Mouse (Mus musculus) brain, adult 2 months (tissue): ENCODE results near the gene Hbp1.

Experiments
- DNase-seq: peaks from one replicate; pipeline ENCODE4 v3.0.0; 2011; ENCODE audit warnings: low read depth, low spot score

Gene Hbp1

DNA sequence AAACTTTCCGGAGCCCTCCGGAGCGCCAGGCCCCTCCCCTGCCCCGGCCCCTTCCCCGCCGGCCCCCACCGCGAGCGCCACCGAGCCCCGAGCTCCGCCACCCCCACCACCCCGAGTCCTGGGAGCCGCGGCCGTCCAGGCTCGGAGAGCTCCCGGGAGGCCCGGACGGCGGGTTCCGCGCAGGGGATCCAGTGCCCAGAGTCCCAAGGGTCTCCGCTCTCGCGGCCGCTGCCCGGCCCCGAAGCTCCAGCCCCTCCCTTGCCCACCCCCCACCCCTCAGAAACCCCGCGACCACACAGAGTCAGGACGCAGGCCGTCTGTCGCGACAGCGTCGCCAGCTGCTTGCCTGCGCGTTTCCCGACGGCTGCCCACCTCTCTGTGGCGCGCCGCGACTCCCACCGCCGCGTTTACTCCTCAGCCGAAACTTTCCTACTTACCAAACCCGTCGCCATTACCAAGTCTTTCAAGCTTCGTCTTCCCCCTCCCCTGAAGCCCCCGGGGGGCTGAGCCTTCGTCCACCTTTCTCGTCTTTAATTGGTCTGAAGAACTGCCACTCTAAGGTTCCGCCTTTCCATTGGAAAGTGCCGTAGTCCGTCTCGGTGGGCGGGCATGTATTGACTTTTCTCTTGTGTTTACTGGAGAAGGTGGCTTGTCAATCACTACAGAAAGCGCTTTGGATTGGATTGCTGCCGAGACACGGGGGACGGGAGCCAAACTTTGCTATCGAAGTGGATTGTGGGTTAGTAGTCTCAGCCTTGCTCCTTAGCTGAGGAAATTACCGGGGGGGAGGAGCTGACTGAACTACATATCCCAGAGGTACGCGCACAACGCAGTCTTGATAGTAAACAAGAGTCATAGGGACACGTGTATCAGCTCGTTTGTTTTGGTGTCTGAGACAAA, at the start of gene Hbp1:
Hbp1 (minus strand) TSS at position 777 of the 900 bp plus-strand sequence.
- DNase-seq = peak; percentile 100

DNA sequence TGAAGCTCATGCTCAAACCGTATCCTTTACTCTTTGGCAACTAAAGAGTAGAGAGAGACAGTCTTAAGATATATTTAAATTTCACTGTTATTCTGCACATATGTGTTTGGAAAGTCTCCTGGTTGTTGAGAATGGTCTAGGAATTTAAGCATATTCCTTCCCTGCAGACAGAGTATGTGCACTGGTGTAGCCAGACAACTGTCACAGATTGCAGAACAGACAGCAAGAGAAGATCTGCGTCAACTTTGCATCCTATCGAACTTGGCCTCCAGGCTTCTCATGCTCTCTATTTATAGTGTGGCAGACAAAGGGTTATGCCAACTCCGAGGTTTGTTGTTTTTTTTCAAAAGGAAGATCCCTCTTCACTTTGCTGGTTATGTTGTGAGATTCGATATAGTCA, 48.4 kb upstream of the Hbp1 start:
- peak; percentile 39 for DNase-seq

DNA sequence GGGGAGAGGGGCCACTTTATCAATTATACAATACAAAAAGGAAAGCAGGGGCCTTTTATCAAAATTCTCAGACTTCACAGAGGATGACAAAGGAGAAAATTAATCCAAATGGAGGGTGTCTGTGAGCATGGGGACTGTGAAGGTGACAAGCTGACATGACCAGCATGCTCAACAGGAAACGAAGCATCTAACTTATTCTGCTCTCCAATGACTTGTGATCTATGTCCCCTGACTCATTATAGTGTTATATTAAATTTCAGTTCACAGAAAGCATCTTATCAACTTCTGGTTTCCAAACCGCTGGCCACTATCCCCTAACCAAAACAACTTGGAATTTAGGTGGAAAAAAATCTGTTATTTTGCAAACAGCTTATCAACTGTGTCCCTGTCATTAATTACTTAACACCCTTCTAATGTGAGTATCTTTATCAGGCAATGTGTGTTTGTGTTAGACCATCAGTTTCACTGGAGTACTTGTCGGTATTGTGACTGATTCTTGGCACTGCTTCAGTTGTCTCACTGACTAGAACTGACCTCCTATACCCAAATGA, 47.1 kb upstream of the Hbp1 start:
- no peak for DNase-seq

DNA sequence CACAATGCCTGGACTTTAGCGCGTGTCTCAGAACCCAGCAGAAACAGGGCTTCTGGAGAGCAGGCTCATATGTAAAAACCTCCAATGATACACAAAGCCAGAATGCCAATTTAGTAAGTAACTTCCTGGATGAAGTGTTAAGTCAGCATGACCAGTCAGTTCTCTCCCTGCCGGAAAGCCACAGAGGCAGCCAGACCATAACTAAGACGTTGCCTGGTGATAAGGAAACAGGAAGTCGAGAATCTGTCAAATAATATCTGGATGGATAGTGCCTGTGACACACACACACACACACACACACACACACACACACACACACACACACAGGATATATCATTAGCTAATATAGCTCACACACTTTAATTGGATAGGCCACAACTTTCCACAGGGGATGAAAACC, 46.5 kb upstream of the Hbp1 start:
- DNase-seq = no peak

DNA sequence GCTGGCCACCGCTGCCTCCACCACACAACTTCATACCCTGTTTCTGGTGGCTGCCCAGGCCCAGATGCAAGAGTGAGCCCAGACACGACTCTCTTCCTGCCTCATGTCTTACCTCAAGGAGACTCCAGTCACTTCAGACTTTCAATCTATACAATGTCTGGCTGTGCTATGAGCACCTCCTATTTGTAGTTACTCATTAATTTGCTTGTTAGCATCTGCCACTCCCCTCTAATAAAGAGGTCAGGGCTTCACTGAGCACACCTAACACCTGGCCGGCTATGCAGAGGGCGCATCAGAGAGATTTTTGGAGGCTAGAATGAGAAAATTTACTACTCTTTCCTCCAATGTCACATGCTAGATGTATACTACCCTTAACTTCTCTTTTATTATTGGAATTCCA, 40.2 kb upstream of the Hbp1 start:
- DNase-seq = no peak

DNA sequence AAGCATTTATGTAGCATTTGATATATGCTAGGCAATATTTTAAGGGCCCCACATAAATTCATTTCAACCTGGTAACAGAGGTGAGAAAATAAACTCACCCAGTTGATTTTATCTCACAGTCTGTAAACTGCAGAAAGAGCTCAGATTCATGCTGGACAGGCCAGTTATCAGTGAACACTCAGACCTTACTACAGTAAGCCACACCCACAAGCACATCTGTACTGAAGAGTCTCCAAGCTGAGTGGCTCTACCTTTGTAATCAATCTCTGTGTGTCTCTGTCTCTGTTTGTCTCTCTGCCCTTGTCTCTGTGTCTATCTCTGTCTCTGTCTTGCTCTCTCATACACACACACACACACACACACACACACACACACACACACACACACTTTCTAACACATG, 39.4 kb upstream of the Hbp1 start:
- DNase-seq = no peak

DNA sequence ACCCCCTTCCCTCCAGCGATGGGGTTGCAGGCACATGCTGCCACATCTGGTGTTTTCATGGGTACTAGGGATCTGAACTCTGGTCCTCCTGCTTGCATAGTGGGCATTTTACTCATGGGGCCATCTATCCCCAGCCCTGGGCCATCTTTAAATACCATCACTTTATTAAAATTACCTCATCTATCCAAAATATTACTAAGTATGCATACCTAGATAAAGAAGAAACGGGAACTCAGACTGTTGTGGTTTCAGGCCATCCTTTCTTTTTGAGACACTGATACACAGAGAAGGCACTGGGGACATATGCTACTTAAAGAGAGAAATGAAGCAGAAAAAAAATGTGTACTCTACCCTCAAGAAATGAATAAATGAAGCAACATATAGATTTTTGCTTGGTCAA, 36.1 kb upstream of the Hbp1 start:
- no peak for DNase-seq

DNA sequence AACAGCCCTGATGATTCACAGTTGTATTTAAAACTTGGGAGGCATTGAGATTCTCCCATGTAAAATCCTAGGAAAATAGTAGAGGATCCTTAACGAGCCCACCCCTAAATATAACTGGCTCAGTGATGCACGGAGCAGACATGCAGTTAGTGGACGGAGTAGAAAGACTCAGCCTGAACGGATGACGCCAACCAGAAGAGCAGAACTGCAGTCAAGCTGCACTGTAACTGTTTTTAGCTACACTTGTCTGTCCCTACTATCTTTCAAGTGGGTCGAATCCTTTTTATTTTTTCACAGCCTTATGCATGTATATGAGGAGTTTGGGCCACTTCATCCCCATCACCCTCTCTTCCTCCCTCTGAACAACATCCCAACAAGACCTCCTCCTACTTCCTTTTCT, 35.4 kb upstream of the Hbp1 start:
- DNase-seq = no peak

DNA sequence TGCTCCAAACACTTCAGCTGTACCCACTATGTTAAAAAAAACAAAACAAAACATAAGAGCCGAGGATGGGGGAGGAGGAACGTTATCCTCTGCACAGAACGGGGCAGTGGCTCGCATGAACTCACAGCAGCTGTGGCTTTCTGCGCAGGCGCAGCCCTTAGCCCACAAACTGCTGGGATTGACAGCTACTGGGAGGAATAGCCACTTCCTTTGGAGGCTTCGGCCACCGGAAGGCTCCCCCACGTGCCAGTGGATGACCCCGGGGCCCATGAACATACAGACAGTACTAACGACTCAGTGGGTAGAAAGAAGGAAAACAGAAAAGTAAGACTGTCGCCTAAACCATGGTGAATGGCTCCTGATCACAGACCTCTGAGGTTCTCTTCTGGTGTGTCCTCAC, 34.3 kb upstream of the Hbp1 start:
- no peak for DNase-seq

DNA sequence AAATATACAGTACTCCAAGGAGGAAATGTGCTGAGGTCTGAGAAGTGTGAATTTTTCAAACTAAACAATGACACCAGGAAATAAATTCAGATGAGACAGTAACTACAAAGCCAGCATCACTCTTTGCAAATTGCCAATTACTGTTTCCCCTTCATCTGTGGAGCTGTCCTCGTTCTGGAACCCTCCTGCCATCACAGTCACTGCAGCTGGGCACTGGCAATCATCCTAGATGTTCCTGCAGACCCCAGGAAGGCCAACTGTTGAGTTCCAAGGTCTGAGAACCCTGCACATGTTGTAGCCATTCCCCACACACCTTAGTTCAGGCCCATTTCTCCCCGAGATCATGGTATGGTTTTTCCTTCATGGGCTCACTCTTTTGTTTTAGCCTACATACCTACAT, 33.9 kb upstream of the Hbp1 start:
- no peak for DNase-seq

DNA sequence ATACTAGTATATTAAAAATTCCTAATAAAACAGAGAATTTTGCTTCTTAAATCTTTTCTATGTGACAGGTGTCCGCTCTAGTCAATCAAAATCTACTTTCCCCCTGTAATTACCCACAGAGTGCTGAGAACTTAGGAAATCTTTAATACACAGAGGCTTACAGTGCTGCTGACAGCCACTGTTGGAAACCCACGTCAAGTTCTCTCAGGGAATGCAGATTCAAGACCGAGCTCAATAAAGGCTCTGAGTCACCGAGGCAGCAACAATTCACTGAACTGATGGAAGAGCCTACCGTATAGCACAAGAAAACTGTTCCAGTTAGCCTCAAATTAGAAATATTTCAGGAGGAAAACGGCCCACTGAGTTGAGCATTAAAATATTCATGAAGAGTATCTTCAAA, 33.4 kb upstream of the Hbp1 start:
- DNase-seq = peak; percentile 83

DNA sequence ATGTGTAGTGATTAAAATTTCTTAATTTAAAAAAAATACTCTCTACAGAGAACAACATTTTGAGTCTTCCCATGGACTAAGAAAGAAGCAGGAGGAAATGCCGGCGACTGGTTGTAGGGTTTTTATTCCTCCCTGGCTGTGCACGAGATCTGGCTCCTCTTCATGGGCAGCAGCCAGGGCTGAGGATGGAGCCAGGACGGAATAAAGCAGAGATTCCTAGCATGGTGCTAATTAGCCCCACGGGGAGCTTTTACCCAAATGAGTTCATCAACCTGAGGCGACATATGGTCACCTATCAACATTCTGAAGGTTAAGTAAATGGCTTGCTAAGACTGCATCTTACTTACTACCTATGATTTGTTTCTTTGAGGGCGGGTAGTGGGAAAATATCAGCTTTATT, 32.9 kb upstream of the Hbp1 start:
- peak; percentile 79 for DNase-seq

DNA sequence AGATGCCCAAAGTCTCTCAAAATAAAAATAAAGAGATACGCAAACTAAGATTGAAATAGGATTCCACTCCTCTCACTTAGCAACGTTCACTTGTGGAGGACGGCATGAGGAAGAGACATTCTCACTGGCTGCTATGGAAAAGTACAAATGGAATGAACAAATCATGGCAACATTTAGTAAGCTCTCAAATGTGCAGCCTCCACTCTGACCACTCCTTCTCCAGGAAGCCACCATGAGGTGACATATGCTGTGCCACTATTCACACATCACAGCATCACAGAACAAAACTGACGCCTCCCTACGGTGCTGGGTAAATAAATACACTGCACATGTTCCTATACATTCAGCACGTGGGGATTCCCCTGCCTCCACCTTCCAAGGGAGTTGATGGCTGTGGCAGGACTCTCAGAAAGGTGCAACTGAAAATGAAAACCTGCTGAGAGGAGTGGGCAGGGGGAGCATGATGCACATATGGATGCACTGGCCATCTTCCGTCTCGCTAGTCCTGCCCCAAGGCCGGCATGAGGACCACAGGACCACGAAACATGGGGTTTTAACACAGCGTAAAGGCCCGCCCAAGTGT, 27.4 kb upstream of the Hbp1 start:
- no peak for DNase-seq

DNA sequence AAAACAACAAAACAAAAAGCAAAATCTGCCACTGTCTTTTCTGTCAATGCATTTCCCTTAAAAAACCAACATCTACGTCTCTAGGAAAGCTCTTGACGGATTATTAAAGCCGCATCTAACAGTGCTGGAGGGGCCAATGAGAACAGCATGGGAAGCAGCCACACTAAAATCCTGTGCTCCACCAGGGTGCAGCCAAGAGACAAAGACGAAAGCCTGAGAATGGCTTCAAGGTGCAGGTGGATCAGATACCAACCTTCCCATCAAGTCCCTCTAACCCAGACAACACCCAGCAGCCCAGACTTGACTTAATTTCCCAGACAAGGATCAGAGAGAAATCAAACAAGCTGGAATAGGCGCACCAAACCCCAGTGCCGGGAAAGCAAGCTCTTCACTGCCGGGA, 26.2 kb upstream of the Hbp1 start:
- DNase-seq = peak; percentile 63

DNA sequence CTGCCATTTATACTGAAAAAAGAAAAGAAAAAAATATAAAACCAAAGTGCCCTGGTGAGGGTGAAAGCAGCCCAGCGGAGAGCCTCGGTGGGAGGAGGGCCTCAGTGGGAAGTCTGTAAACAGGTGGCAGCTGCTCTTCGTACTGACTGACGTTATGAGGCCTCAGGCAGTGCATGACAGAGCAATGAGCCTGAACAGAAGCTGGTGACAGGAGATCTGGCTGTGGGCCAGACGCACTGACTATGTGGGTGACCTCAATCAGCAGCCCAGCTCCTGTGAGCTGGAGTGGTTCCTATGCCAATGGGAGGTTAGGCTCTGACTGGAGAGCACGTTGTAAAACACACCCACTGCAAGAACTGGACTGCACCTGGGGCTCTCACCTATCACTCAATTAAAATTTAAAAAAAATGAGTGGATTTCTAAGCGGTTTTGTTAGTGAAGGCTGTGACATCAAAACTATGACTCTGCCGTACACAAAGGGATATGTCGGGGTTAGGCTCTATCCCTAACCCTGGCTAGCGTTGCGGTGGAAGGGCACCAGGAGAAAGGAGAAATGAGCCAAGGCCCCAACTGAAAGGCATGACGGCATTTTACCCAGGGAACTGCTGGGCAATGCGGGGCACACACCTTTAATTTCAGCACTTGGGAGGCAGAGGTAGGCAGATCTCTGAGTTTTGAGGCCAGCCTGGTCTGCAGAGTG, 23.3 kb upstream of the Hbp1 start:
- peak; percentile 81 for DNase-seq

DNA sequence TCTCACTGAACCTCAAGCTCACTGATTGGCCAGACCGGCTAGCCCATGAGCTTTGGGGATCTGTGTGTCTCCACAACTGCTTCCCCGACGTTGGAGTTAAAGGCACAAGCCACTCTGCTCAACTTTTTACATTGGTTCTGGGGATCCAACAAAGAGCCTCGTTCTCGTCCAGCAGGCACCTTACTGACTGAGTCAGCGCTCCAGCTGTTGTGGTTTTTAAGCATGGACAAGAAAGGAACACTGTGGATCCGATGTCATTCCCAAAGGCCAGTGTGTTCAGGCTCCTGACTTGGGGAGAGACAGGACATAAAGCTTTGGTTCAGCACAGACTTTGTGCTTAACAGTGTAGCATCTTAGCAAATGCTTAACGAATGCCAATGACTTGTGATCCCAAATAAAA, 21.2 kb upstream of the Hbp1 start:
- no peak for DNase-seq

DNA sequence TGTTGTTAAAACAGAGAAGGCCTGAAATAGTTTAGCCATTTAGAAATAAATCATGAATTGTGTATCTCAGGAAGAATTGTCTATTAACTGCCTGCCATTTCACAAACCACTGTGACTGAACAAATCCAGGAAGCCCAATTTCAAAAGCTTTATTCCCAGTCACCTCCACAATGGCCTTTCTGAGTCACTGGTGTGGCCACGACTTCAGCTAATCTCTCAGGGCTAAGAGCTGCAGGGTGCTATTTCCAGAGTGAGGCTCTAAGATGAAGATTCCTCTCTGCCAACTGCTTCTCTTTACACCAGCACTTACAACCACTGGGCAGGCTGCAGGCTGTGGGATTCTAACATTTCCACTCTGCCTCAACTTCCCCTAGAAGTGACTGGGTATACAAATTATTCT, 18.8 kb upstream of the Hbp1 start:
- no peak for DNase-seq

DNA sequence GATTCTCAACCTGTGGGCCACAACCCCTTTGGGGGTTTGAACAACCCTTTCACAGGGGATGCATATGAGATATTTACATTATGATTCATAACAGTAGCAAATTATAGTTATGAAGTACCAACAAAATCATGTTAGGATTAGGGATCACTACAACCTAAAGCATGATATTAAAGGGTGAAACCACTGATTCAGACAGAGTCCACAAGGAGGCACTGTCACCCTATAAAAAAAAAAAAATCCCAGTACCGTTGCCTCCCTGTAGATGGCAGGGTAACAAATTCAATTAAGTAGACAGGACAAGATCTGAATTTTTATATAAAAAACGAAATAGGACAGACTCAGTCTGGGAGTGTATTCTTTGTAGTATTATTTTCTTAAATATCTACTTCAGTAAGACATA, 17.2 kb upstream of the Hbp1 start:
- DNase-seq = peak; percentile 81

DNA sequence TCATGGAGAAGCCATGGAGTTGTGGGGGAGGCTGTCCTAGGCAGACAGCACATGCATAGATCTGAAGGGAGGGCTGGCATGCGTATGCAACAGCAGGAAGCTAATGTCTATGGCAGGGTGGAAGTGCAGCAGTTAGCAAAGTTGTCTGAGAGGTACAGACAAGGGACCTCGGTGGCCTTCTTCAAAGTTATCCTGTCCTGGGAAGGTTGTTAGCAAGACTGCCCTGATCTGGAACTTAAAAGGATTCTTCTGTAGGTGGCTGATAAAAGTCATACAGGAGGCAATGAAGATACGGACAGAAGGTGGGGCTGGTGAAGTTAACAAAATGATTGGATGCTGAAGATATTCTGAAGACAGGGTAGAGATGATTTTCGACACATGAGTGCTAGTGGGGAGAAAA, 16.1 kb upstream of the Hbp1 start:
- no peak for DNase-seq

DNA sequence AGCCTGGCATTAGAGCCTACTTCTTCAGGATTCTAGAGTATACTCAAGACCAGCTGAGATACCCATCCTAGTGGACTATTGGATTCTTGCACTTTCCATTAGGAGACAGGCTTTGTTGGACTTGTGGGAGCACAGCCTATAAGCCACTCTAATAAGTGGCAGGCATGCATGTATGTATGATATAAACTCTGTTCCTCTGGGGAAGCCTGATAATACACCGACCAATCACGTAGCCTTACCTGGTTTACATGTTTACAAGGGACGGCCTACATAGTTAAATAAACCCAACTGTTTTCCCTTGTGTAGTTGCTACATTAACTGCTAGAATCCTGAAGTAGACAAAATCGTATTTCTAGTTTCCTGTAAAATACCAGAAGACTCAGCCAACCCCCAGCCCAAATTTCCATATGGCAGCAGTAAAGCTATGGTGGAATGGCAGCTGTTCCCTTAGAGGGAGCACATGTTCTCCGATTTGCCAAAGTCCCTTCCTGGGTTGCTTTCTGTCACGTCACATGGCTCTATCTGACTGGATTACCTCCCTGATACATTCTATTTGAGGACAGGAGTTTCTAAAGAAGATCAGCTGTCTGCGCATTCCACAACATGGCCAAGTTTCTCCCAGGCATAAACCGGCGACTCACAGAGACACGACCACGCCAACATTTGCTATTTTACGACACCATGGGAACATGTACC, 15.3 kb upstream of the Hbp1 start:
- DNase-seq = peak; percentile 63

DNA sequence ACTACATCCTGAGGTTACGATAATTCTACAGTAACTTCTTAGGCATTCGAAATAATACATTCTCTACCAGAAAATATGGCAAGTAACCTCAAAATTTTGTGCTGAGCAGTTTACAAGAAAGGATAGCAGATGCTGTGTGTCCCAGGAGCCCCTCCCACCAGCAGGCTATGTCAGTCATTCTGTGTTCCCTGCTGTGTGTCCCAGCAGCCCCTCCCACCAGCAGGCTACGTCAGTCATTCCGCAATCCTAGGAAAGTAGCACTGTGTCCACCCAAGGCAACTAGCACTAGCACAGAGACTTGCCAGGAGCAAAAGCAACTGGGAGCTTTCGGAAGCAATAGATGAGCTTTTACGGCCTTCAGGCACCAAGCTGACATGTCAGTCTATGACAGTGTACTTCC, 13.7 kb upstream of the Hbp1 start:
- DNase-seq = no peak

DNA sequence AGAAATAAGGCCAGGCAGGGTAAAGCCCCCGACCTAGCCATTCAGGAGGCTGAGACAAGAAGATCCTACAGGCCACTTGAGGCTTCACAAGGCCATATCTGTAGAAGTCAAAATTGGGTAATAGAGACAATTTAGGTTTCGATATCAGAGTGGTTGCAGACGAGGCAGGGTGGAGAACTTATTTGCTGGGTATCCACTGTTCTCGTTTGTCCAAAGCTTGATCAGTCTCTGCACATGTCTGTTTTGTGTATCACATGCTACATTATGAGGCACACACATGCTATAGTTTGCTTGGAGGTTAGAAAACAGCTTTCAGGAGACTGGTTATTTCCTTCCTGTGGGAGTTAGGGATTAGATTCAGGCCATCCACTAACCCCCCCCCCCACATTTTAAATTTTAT, 5.5 kb upstream of the Hbp1 start:
- no peak for DNase-seq
